Mouse (Mus musculus) midbrain, embryonic 12.5 days (tissue): ENCODE data around the gene Nfatc2. TPM values are rescaled to one million over a fixed set of nuclear protein-coding genes. Genes with fewer than 3 reads are reported as not detected.

Source experiments
- ATAC-seq: fragments of 200-750 bp; cut with Nextera tagmentation; 2 replicates; pipeline ENCODE4 v1.8.0; 2017; ENCODE audit warnings: low read depth, moderate TSS enrichment, moderate library complexity; ENCODE audit not compliant: low FRiP score
- H3K27ac ChIP-seq: fragments of 300-500 bp; sonication (generic); replicated peaks from 2 replicates; pipeline ENCODE4 v1.5.1; 2016; ENCODE audit warnings: mild to moderate bottlenecking
- H3K27me3 ChIP-seq: fragments of 300-500 bp; sonication (generic); 2 replicates; pipeline ENCODE4 v1.6.1; 2016; ENCODE audit warnings: mild to moderate bottlenecking
- H3K36me3 ChIP-seq: fragments of 300-500 bp; sonication (generic); 2 replicates; pipeline ENCODE4 v1.6.1; 2016
- H3K4me1 ChIP-seq: fragments of 300-500 bp; sonication (generic); 2 replicates; pipeline ENCODE4 v1.6.1; 2016
- H3K4me2 ChIP-seq: fragments of 300-500 bp; sonication (generic); replicated peaks from 2 replicates; pipeline ENCODE4 v1.6.1; 2016; ENCODE audit warnings: mild to moderate bottlenecking, moderate library complexity
- H3K4me3 ChIP-seq: fragments of 300-500 bp; sonication (generic); 2 replicates; pipeline ENCODE4 v1.5.1; 2016; ENCODE audit warnings: mild to moderate bottlenecking
- H3K9ac ChIP-seq: fragments of 300-500 bp; sonication (generic); replicated peaks from 2 replicates; pipeline ENCODE4 v1.6.1; 2016; ENCODE audit warnings: mild to moderate bottlenecking, moderate library complexity
- H3K9me3 ChIP-seq: fragments of 300-500 bp; sonication (generic); 2 replicates; pipeline ENCODE4 v1.6.1; 2016; ENCODE audit warnings: mild to moderate bottlenecking
- WGBS: fragments of 180-500 bp; shearing (Covaris S2); methylation state at CpG from one replicate; pipeline ENCODE4 v1.1.7; 2016; 5-methylcytosine and 5-hydroxymethylcytosine counted together
- polyA plus RNA-seq: library from polyadenylated mRNA; unstranded; fragments of >200 nt; fragmentation: Nextera tagmentation; extraction: Ambion mirVana; gene quantifications from 2 replicates; pipeline ENCODE4 v1.2.1, GENCODE M21; 2016

The Nfatc2 gene
- polyA plus RNA-seq, 1 experiment from 2014 or later = 1.5 TPM

- no peak overlapping the region for H3K9ac ChIP-seq
- no peak overlapping the region for H3K27ac ChIP-seq
- no peak overlapping the region for H3K4me2 ChIP-seq
- H3K9me3 ChIP-seq = no peaks in the 10 kb centered on the region
- no peak for ATAC-seq
- peaks cover 5% of the 10 kb centered on the region; the same call in 1 of the 2 replicates for H3K4me1 ChIP-seq
- 53% methylated on average over 9 of the region's 9 CpGs for WGBS
- H3K4me3 ChIP-seq = no peak overlapping the region
- no peaks in the 10 kb centered on the region for H3K27me3 ChIP-seq
- H3K36me3 ChIP-seq = no peaks in the 10 kb centered on the region
Observed at GRCm38 (mm10) chr2:168466066-168466465, 135.4 kb downstream of the Nfatc2 start.

GRCm38 (mm10) chr2:168465646-168466045, 135.8 kb downstream of the Nfatc2 start:
- H3K27me3 ChIP-seq = no peaks in the 10 kb centered on the region
- 72% methylated on average over 5 of the region's 5 CpGs for WGBS
- no peak overlapping the region for H3K4me2 ChIP-seq
- H3K36me3 ChIP-seq = no peaks in the 10 kb centered on the region
- ATAC-seq = no peak
- H3K9ac ChIP-seq = no peak overlapping the region
- no peak overlapping the region for H3K4me3 ChIP-seq
- no peaks in the 10 kb centered on the region for H3K9me3 ChIP-seq
- peaks cover 5% of the 10 kb centered on the region; the same call in 1 of the 2 replicates for H3K4me1 ChIP-seq
- H3K27ac ChIP-seq = no peak overlapping the region

- H3K27ac ChIP-seq = no peak overlapping the region
- 0 out of 2 replicates have a peak, but pooled peaks cover 2% of the 10 kb centered on the region for H3K4me1 ChIP-seq
- H3K9me3 ChIP-seq = no peaks in the 10 kb centered on the region
- ATAC-seq = no peak
- H3K4me3 ChIP-seq = no peak overlapping the region
- no peaks in the 10 kb centered on the region for H3K27me3 ChIP-seq
- 78% methylated on average over 9 of the region's 9 CpGs for WGBS
- no peak overlapping the region for H3K4me2 ChIP-seq
- H3K9ac ChIP-seq = no peak overlapping the region
- H3K36me3 ChIP-seq = no peaks in the 10 kb centered on the region
Observed at GRCm38 (mm10) chr2:168461865-168462264, 139.6 kb downstream of the Nfatc2 start.

GRCm38 (mm10) chr2:168459627-168460026, 141.8 kb downstream of the Nfatc2 start:
- Histone ChIP-seq H3K27me3 (no peaks in the 10 kb centered on the region), H3K4me2 (no peak overlapping the region), H3K4me1 (no peaks in the 10 kb centered on the region), H3K36me3 (no peaks in the 10 kb centered on the region), H3K9me3 (no peaks in the 10 kb centered on the region), H3K4me3 (no peak overlapping the region), H3K27ac (no peak overlapping the region), H3K9ac (no peak overlapping the region)
- 66% methylated on average over 5 of the region's 5 CpGs for WGBS
- no peak for ATAC-seq

- no peak for ATAC-seq
- Histone ChIP-seq H3K36me3 (no peaks in the 10 kb centered on the region), H3K9ac (no peak overlapping the region), H3K27ac (no peak overlapping the region), H3K4me3 (no peak overlapping the region), H3K27me3 (no peaks in the 10 kb centered on the region), H3K4me2 (no peak overlapping the region), H3K9me3 (no peaks in the 10 kb centered on the region), H3K4me1 (no peaks in the 10 kb centered on the region)
- 81% methylated on average over 9 of the region's 9 CpGs for WGBS
Observed at GRCm38 (mm10) chr2:168458583-168458982, 142.9 kb downstream of the Nfatc2 start.

GRCm38 (mm10) chr2:168451714-168452708, 149.4 kb downstream of the Nfatc2 start:
- Histone ChIP-seq H3K27ac (no peak overlapping the region), H3K4me2 (no peak overlapping the region), H3K9ac (no peak overlapping the region), H3K27me3 (peaks cover 13% of the 10 kb centered on the region), H3K9me3 (no peaks in the 10 kb centered on the region), H3K36me3 (no peaks in the 10 kb centered on the region), H3K4me1 (peaks cover 10% of the 10 kb centered on the region), H3K4me3 (no peak overlapping the region)
- 59% methylated on average over 30 of the region's 30 CpGs for WGBS
- ATAC-seq = no peak

- ATAC-seq = no peak
- H3K4me3 ChIP-seq = no peak overlapping the region
- no peak overlapping the region for H3K4me2 ChIP-seq
- no peak overlapping the region for H3K27ac ChIP-seq
- peaks cover 10% of the 10 kb centered on the region for H3K4me1 ChIP-seq
- no peak overlapping the region for H3K9ac ChIP-seq
- WGBS = 7% methylated on average over 3 of the region's 3 CpGs
- no peaks in the 10 kb centered on the region for H3K36me3 ChIP-seq
- peaks cover 13% of the 10 kb centered on the region for H3K27me3 ChIP-seq
- H3K9me3 ChIP-seq = no peaks in the 10 kb centered on the region
Observed at GRCm38 (mm10) chr2:168450977-168451376, 150.5 kb downstream of the Nfatc2 start.

GRCm38 (mm10) chr2:168448054-168448453, 153.4 kb downstream of the Nfatc2 start:
- peaks cover 18% of the 10 kb centered on the region for H3K27me3 ChIP-seq
- no peak overlapping the region for H3K4me2 ChIP-seq
- 57% methylated on average over 5 of the region's 5 CpGs for WGBS
- no peak overlapping the region for H3K4me3 ChIP-seq
- peaks cover 10% of the 10 kb centered on the region for H3K4me1 ChIP-seq
- no peak for ATAC-seq
- H3K36me3 ChIP-seq = no peaks in the 10 kb centered on the region
- H3K27ac ChIP-seq = no peak overlapping the region; the same call in 1 of the 2 replicates
- no peak overlapping the region for H3K9ac ChIP-seq
- H3K9me3 ChIP-seq = no peaks in the 10 kb centered on the region

GRCm38 (mm10) chr2:168447601-168448000, 153.9 kb downstream of the Nfatc2 start:
- WGBS = 39% methylated on average over 4 of the region's 4 CpGs
- Histone ChIP-seq H3K4me2 (no peak overlapping the region), H3K4me1 (peaks cover 10% of the 10 kb centered on the region), H3K9ac (no peak overlapping the region), H3K4me3 (no peak overlapping the region), H3K36me3 (no peaks in the 10 kb centered on the region), H3K27me3 (peaks cover 15% of the 10 kb centered on the region), H3K9me3 (no peaks in the 10 kb centered on the region), H3K27ac (no peak overlapping the region; the same call in 1 of the 2 replicates)
- no peak for ATAC-seq

- Histone ChIP-seq H3K27me3 (0 out of 2 replicates have a peak, but pooled peaks cover 6% of the 10 kb centered on the region), H3K9ac (no peak overlapping the region), H3K36me3 (no peaks in the 10 kb centered on the region), H3K4me2 (no peak overlapping the region), H3K27ac (no peak overlapping the region), H3K9me3 (0 out of 2 replicates have a peak, but pooled peaks cover 2% of the 10 kb centered on the region), H3K4me3 (no peak overlapping the region), H3K4me1 (peaks cover 10% of the 10 kb centered on the region)
- 33% methylated on average over 10 of the region's 10 CpGs for WGBS
- peak; percentile 32 for ATAC-seq
Observed at GRCm38 (mm10) chr2:168445211-168445810, 156.1 kb downstream of the Nfatc2 start.

GRCm38 (mm10) chr2:168444126-168444525, 157.3 kb downstream of the Nfatc2 start:
- no peaks in the 10 kb centered on the region for H3K36me3 ChIP-seq
- no peak overlapping the region for H3K4me2 ChIP-seq
- no peak overlapping the region for H3K9ac ChIP-seq
- no peak overlapping the region for H3K27ac ChIP-seq
- peaks cover 13% of the 10 kb centered on the region for H3K4me1 ChIP-seq
- H3K4me3 ChIP-seq = no peak overlapping the region
- ATAC-seq = no peak; the same call in 1 of the 2 replicates
- WGBS = 33% methylated on average over 8 of the region's 8 CpGs
- H3K9me3 ChIP-seq = 0 out of 2 replicates have a peak, but pooled peaks cover 2% of the 10 kb centered on the region
- 0 out of 2 replicates have a peak, but pooled peaks cover 6% of the 10 kb centered on the region for H3K27me3 ChIP-seq

- WGBS = 92% methylated on average over 12 of the region's 12 CpGs
Observed at GRCm38 (mm10) chr2:168441494-168441893, 160.0 kb downstream of the Nfatc2 start.

More at GRCm38 (mm10) chr2:168441494-168441893, 160.0 kb downstream of the Nfatc2 start:
- no peak overlapping the region for H3K4me2 ChIP-seq
- H3K4me1 ChIP-seq = peaks cover 10% of the 10 kb centered on the region; the same call in 1 of the 2 replicates
- 0 out of 2 replicates have a peak, but pooled peaks cover 6% of the 10 kb centered on the region for H3K27me3 ChIP-seq
- H3K27ac ChIP-seq = no peak overlapping the region
- H3K9ac ChIP-seq = no peak overlapping the region
- ATAC-seq = no peak
- no peaks in the 10 kb centered on the region for H3K36me3 ChIP-seq
- no peak overlapping the region for H3K4me3 ChIP-seq
- H3K9me3 ChIP-seq = 0 out of 2 replicates have a peak, but pooled peaks cover 2% of the 10 kb centered on the region
